In genomic region chr12:83882503-83882902, GRCm38 (mm10) we compare ENCODE assay signal across 10 mouse cellular contexts. TPM values are rescaled to one million over a fixed set of nuclear protein-coding genes. Genes with fewer than 3 reads are reported as not detected.
A peak's percentile ranks its signal among the peaks of the same experiment; 100 is the strongest.
DNase-seq lines count a peak whose midpoint lies in the region; ATAC-seq and TF ChIP-seq lines count a peak whose summit lies in the region.
"Had no signal": no experiment of that assay in that cellular context is flagged by ENCODE, and none has a peak within 500 bp of the region (broad histone marks: within the 10 kb centered on the region; RNA-seq: fewer than 3 reads in every experiment).

No protein-coding gene starts in this region.

- H3K9ac ChIP-seq in lung, embryonic 14.5 days = no peak overlapping the region
- H3K9ac ChIP-seq: embryonic facial prominence, embryonic 12.5 days had no signal

- H3K4me1 ChIP-seq in lung, embryonic 14.5 days (ENCODE audit: insufficient read depth) = no peaks in the 10 kb centered on the region
- H3K4me1 ChIP-seq: embryonic facial prominence, embryonic 12.5 days had no signal

- no peaks in the 10 kb centered on the region for H3K36me3 ChIP-seq in lung, embryonic 14.5 days (ENCODE audit: insufficient read depth)
- H3K36me3 ChIP-seq: embryonic facial prominence, embryonic 12.5 days had no signal

- 77% methylated on average over 7 of the region's 7 CpGs for WGBS in lung, embryonic 14.5 days

- H3K27me3 ChIP-seq in lung, embryonic 14.5 days (ENCODE audit: insufficient read depth, low read length) = no peaks in the 10 kb centered on the region
- H3K27me3 ChIP-seq: embryonic facial prominence, embryonic 12.5 days had no signal

- no peaks in the 10 kb centered on the region for H3K9me3 ChIP-seq in lung, embryonic 14.5 days (ENCODE audit: low read depth, low read length)
- H3K9me3 ChIP-seq: embryonic facial prominence, embryonic 12.5 days had no signal

- no peak overlapping the region for H3K4me3 ChIP-seq in lung, embryonic 14.5 days (ENCODE audit: low read depth, low read length)
- H3K4me3 ChIP-seq: embryonic facial prominence, embryonic 12.5 days had no signal

- no peak for ATAC-seq in lung, embryonic 14.5 days (ENCODE audit: insufficient read depth)
- no peak for ATAC-seq in megakaryocyte-erythroid progenitor cell, adult 5-6 weeks (replicated peaks; ENCODE audit: low FRiP score, low TSS enrichment, poor library complexity, severe bottlenecking)

- no peak overlapping the region for H3K4me2 ChIP-seq in lung, embryonic 14.5 days
- H3K4me2 ChIP-seq: embryonic facial prominence, embryonic 12.5 days had no signal

- peak; percentile 13; the same call in 1 of the 2 replicates for TF ChIP-seq CTCF in lung, embryonic 14.5 days (IDR thresholded peaks at IDR 0.05; ENCODE audit: low read depth)

- peak; percentile 16 for DNase-seq in left cerebral cortex, adult 11 months (ENCODE audit: low spot score)
- no peak for DNase-seq in left cerebral cortex, adult 8-10 months (ENCODE audit: low spot score in 2 of 2)
- peak; percentile 65 for DNase-seq in cerebellum, postnatal 10 days
- peak; percentile 61 for DNase-seq in lung, embryonic 14.5 days
- peak; percentile 75 for DNase-seq in urinary bladder, postnatal 14 days (ENCODE audit: low spot score)
- DNase-seq in embryo, embryonic 11 days = no peak
- no peak for DNase-seq in adrenal gland, adult 18-20 months (ENCODE audit: low spot score in 2 of 2)
- DNase-seq: adrenal gland, adult 8-10 months had no signal

- peak overlapping the region; percentile 50; the same call in 1 of the 2 replicates for H3K27ac ChIP-seq in lung, embryonic 14.5 days (ENCODE audit: low read depth)
- H3K27ac ChIP-seq: embryonic facial prominence, embryonic 12.5 days had no signal

RNA-seq across cellular contexts. Expression of gene Numb, which starts 39.2 kb away (rescaled TPM):
- total RNA-seq in left cerebral cortex, adult 8-10 months (2022) = 10 to 100 TPM; 57.3 to 67.8 (median 60.5) TPM
- polyA plus RNA-seq in lung, embryonic 14.5 days (2014; fragmentation: Nextera tagmentation; extraction: Ambion mirVana) = 36.0 and 38.3 TPM in 2 replicates
- total RNA-seq in megakaryocyte-erythroid progenitor cell, adult 5-6 weeks (2014; fragmentation: Nextera tagmentation) = 14.6 and 24.8 TPM in 2 replicates
- 8.8 and 11.7 TPM in 2 replicates for total RNA-seq in megakaryocyte-erythroid progenitor cell, adult 5-6 weeks (2017)
- total RNA-seq in adrenal gland, adult 18-20 months (2021) = 10 to 100 TPM; 51.9 to 57.5 TPM

Comparison
In these comparisons a context has a peak if more than half of its experiments do, and no peak if none do; other contexts are left out.
1. DNase-seq: peak in left cerebral cortex, adult 11 months (single experiment), cerebellum, postnatal 10 days (2 of 2), lung, embryonic 14.5 days (single experiment) and urinary bladder, postnatal 14 days (single experiment); none in left cerebral cortex, adult 8-10 months (0 of 2), embryo, embryonic 11 days (single experiment) and adrenal gland, adult 18-20 months (0 of 2).